In the genomic region with DNA sequence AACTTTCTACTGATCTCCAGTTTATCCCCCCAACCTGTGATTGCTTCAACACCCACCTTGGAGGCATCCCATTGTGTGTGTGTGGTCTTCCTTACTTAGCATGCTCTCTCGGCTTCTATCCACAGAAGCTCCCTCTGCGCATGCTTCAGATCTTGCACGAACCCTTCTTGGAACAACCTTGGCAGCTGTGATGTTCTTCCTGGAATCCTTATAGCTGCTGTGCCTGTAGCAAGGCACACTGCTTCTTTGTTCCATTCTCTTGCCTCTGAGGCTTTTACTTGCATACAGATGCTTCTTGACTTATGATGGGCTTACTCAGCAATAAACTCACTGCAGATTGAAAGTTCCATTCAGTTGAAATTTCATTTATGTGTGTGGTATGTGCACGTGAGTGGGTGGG, we compare ENCODE assay signal across 14 mouse cellular contexts.
"Had no signal": no experiment of that assay in that cellular context is flagged by ENCODE, and none has a peak within 500 bp of the region (broad histone marks: within the 10 kb centered on the region; RNA-seq: fewer than 3 reads in every experiment).

No protein-coding gene starts in this region.

- H3K36me3 ChIP-seq: midbrain, embryonic 10.5 days; neural tube, embryonic 12.5 days; stomach, embryonic 15.5 days had no signal

- H3K4me2 ChIP-seq: lung, embryonic 14.5 days; neural tube, embryonic 12.5 days; stomach, embryonic 15.5 days had no signal

- ATAC-seq: midbrain, embryonic 16.5 days had no signal

- H3K27ac ChIP-seq: midbrain, embryonic 10.5 days; neural tube, embryonic 12.5 days; stomach, embryonic 15.5 days; stomach, postnatal 0 days had no signal

- H3K9me3 ChIP-seq: midbrain, embryonic 10.5 days; neural tube, embryonic 12.5 days; stomach, embryonic 15.5 days had no signal

- H3K27me3 ChIP-seq: stomach, embryonic 15.5 days had no signal

- DNase-seq: lung, adult 18-20 months; lung, embryonic 14.5 days; lung, postnatal 10 days; lung, postnatal 4 days; midbrain, embryonic 14.5 days; right cerebral cortex, postnatal 14 days; thymus, adult 2 months; thymus, postnatal 25 days; thymus, postnatal 4 days had no signal

- H3K4me3 ChIP-seq: midbrain, embryonic 10.5 days; neural tube, embryonic 12.5 days; stomach, embryonic 15.5 days had no signal

- H3K9ac ChIP-seq: lung, embryonic 14.5 days; neural tube, embryonic 12.5 days; stomach, embryonic 15.5 days had no signal
